Mouse (Mus musculus): ENCODE measurements around the gene Syt14. TPM values are rescaled to one million over a fixed set of nuclear protein-coding genes. Genes with fewer than 3 reads are reported as not detected.

Gene Syt14
- polyA plus RNA-seq, 1 experiment from 2014 or later = 5.8 TPM

DNA sequence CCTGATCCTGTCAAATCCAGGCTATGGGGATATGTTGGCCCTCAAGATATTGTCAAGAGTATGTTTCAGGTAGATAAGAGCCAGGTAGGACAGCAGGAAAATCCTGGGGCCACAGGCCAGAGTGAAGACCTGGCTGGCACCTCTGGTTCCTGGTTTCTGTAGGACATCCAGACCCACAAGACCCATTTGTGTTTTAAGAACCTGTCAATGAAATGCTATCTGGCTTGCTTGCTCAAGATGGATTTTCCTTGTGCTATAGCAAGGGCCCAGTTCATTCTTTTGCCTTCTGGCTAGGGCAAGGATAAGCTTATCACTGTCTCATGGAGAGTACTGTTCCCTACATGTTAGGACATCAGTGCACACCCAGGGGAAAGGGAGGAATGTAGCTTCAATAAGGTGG, 183.5 kb downstream of the Syt14 start:
- Histone ChIP-seq H3K4me1 (replicated peaks) (no peaks in the 10 kb centered on the region; the same call in 1 of the 2 replicates), H3K27me3 (peaks cover 91% of the 10 kb centered on the region), H3K9ac (no peak overlapping the region), H3K4me3 (replicated peaks) (no peak overlapping the region), H3K9me3 (replicated peaks) (no peaks in the 10 kb centered on the region), H3K27ac (replicated peaks) (no peak overlapping the region), H3K36me3 (replicated peaks) (no peaks in the 10 kb centered on the region), H3K4me2 (no peak overlapping the region)
- no peak for ATAC-seq (ENCODE audit: insufficient read depth)

- no peak overlapping the region for H3K4me3 ChIP-seq (replicated peaks)
- ATAC-seq (ENCODE audit: insufficient read depth) = no peak
- no peak overlapping the region for H3K27ac ChIP-seq (replicated peaks)
- no peaks in the 10 kb centered on the region for H3K9me3 ChIP-seq (replicated peaks)
- H3K36me3 ChIP-seq (replicated peaks) = no peaks in the 10 kb centered on the region
- H3K4me2 ChIP-seq = no peak overlapping the region
- no peaks in the 10 kb centered on the region; the same call in 1 of the 2 replicates for H3K4me1 ChIP-seq (replicated peaks)
- H3K9ac ChIP-seq = no peak overlapping the region
- peaks cover 87% of the 10 kb centered on the region for H3K27me3 ChIP-seq
- WGBS (ENCODE audit: insufficient replicate concordance) = 10% methylated on average over 6 of the region's 6 CpGs
Measured at GRCm38 (mm10) chr1:192851640-192852039, 183.9 kb downstream of the Syt14 start.

GRCm38 (mm10) chr1:192851126-192851525, 184.4 kb downstream of the Syt14 start:
- Histone ChIP-seq H3K4me2 (no peak overlapping the region), H3K27me3 (peaks cover 82% of the 10 kb centered on the region), H3K27ac (replicated peaks) (no peak overlapping the region), H3K36me3 (replicated peaks) (no peaks in the 10 kb centered on the region), H3K9me3 (replicated peaks) (no peaks in the 10 kb centered on the region), H3K4me3 (replicated peaks) (no peak overlapping the region), H3K4me1 (replicated peaks) (no peaks in the 10 kb centered on the region; the same call in 1 of the 2 replicates), H3K9ac (no peak overlapping the region)
- 9% methylated on average over 2 of the region's 2 CpGs for WGBS (ENCODE audit: insufficient replicate concordance)
- no peak for ATAC-seq (ENCODE audit: insufficient read depth)

DNA sequence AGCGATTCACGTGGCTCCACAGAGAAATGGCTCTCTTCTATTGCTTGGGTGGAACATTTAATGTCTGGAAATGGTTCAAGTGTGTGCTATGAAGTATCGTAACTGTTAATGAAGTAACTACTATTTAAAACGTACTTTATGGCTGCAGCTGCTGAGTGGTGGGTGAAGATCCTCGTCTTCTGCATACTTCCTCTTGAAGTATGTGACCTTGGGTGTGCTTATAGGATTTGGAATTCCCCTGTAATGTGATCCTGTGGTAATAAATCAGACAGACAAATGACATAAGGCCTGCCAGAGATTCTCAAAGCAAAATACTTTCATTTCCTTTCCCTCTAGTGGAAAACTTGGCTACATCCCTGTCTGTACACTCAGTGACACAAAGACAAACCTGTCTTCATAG, 186.0 kb downstream of the Syt14 start:
- no peak for ATAC-seq (ENCODE audit: insufficient read depth)
- Histone ChIP-seq H3K4me1 (replicated peaks) (no peaks in the 10 kb centered on the region), H3K27me3 (peaks cover 67% of the 10 kb centered on the region), H3K36me3 (replicated peaks) (no peaks in the 10 kb centered on the region), H3K9me3 (replicated peaks) (no peaks in the 10 kb centered on the region), H3K4me3 (replicated peaks) (no peak overlapping the region), H3K4me2 (no peak overlapping the region), H3K9ac (no peak overlapping the region), H3K27ac (replicated peaks) (no peak overlapping the region)
- WGBS (ENCODE audit: insufficient replicate concordance) = 57% methylated on average over 5 of the region's 5 CpGs

GRCm38 (mm10) chr1:192847254-192847653, 188.3 kb downstream of the Syt14 start:
- Histone ChIP-seq H3K9me3 (replicated peaks) (no peaks in the 10 kb centered on the region), H3K4me2 (no peak overlapping the region), H3K36me3 (replicated peaks) (no peaks in the 10 kb centered on the region), H3K27ac (replicated peaks) (no peak overlapping the region), H3K9ac (no peak overlapping the region), H3K27me3 (peaks cover 44% of the 10 kb centered on the region), H3K4me1 (replicated peaks) (no peaks in the 10 kb centered on the region), H3K4me3 (replicated peaks) (no peak overlapping the region)
- no peak for ATAC-seq (ENCODE audit: insufficient read depth)
- 36% methylated on average over 3 of the region's 3 CpGs for WGBS (ENCODE audit: insufficient replicate concordance)

Other genes with a start within 250 kb of the Syt14 start
- gene Sertad4, start 180.0 kb downstream of the Syt14 start, polyA plus RNA-seq (2015; fragmentation: Nextera tagmentation; extraction: Ambion mirVana) = 0.52 and 0.76 TPM in 2 replicates
- gene Diexf, start 94.5 kb upstream of the Syt14 start, polyA plus RNA-seq (2015; fragmentation: Nextera tagmentation; extraction: Ambion mirVana) = 1.8 and 2.7 TPM in 2 replicates
- 2.4 and 2.6 TPM in 2 replicates for gene Irf6, start 117.3 kb upstream of the Syt14 start, polyA plus RNA-seq (2015; fragmentation: Nextera tagmentation; extraction: Ambion mirVana)
- gene A130010J15Rik, start 132.3 kb upstream of the Syt14 start, polyA plus RNA-seq (2015; fragmentation: Nextera tagmentation; extraction: Ambion mirVana) = 3.8 and 3.9 TPM in 2 replicates
- gene Traf3ip3, start 165.9 kb upstream of the Syt14 start, polyA plus RNA-seq (2015; fragmentation: Nextera tagmentation; extraction: Ambion mirVana) = 7.5 and 10.2 TPM in 2 replicates
- gene Lamb3, start 171.9 kb upstream of the Syt14 start, polyA plus RNA-seq (2015; fragmentation: Nextera tagmentation; extraction: Ambion mirVana) = 0.63 and 0.75 TPM in 2 replicates
- 12.7 and 19.5 TPM in 2 replicates for gene Hsd11b1, start 228.3 kb upstream of the Syt14 start, polyA plus RNA-seq (2015; fragmentation: Nextera tagmentation; extraction: Ambion mirVana)
- gene G0s2, start 237.4 kb upstream of the Syt14 start, polyA plus RNA-seq (2015; fragmentation: Nextera tagmentation; extraction: Ambion mirVana) = 105 and 146 TPM in 2 replicates

Data from liver, embryonic 15.5 days (tissue).